Mouse (Mus musculus) liver (tissue): ENCODE results near the gene Apoc3.

Source experiments
- DNase-seq: peaks from one replicate; pipeline ENCODE4 v3.0.0-alpha.2; 2020; ENCODE audit warnings: mixed read lengths

The Apoc3 gene

DNA sequence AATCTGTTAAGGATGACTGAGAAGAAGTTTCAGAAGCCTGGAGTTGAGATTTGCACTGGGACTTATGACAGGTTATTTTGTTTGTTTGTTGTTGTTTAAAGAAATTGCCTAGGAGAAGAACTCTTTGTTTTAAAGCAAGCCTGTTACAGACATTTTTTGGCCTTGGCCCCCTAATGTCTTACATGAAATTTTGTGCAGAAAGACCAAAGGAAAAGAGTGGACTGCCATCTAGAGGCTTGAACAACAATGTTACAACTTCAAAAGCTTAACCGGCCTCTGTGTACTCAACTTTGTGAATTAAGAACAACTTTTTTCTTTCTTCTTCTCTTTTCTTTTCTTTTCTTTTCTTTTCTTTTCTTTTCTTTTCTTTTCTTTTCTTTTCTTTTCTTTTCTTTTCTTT is 43.8 kb downstream of the Apoc3 start:
- DNase-seq = no peak

- DNase-seq = no peak
Measured at GRCm38 (mm10) chr9:46191234-46191633, 44.2 kb downstream of the Apoc3 start.

DNA sequence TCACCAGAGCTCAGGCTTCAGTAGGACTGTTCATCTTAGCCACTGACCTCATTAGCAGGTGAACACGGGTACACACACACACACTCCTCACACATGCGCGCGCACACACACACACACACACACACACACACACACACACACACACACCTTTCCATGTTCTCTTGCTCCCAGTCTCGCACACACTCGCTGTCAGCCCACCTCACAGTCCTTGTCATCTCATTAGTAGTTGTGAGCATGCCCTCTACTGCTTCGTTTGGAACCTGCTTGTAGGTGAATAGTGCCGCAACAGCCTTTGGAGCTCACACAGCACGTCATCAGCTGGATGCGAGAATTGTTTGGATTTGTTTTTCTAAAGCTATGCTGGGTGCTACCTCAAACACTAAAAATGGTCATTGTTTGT is 46.1 kb downstream of the Apoc3 start:
- DNase-seq = no peak

DNA sequence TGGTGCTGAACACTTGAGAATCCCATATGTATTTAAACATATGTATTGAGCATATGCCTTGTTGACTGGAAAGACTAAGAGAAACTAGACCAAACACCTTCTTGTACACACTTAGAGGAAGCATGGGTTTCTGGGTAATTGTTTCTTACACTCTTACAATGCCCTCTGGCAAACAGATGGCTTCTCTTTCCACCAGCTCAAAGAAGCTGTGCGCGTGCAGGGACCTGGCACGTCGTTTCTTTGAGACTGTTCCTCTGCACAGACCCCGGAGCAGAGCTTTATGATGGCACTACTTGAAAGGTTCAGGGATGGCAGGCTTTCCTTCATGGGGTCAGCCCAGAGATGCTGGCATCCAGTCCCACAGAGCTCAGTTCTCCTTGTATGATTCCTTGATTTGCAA is 46.5 kb downstream of the Apoc3 start:
- DNase-seq = no peak

DNA sequence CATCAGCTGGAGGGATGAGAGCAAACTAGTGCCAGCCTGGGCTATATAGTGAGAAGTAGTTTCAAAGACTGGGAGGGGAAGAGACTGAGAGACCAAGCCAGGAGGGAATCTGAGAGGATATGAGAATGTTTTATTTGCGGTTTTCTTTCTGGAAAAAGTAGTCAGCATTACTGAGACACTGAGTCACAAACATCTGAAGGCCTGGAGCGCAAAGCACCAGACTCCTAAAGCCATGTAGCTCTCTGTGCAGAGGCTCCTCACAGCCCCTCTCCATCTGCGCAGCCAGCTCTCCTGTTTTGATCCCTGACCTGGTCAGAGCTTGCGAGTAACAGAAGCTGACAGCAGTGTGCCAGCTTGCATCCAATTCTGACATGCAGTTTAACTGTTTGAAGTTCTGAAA is 47.1 kb downstream of the Apoc3 start:
- DNase-seq = no peak

DNA sequence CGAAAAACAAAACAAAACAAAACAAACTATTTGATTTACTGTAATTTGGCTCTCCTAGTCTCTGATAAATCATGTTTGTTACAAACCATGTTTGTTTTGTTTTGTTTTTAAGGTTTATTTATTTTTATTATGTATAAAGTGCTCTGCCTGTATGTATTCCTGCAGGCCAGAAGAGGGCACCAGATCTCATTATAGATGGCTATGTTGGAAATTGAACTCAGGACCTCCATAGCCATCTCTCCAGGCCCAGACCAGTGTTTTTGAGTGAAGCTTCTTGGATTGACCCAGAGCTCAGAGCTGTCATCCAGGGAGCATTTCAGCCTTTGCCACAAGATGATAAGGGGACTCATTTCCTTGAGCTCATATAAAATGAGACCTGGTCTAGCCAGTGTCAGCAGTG is 49.0 kb downstream of the Apoc3 start:
- no peak for DNase-seq

DNA sequence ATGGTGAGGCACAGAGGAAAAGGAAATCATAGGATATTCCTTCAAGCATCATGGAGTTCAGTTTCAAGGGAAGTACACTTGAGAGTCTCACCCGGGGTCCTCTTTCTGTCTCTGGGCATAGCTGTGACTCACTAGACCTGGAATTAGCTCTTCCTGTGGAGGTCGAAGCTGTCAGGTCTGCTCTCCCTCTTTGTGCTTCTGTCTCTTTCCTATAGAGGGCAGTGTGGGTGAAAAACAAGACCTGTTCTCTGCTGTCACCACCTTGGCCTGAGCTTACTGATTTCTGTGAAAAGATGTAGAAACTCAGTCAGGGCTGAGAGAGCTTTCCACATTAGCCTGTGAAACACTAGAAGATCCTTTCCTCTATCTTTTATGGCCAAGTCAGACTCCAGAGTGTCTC is 50.2 kb downstream of the Apoc3 start:
- DNase-seq = no peak

- DNase-seq = no peak
Measured at GRCm38 (mm10) chr9:46184542-46184941, 50.9 kb downstream of the Apoc3 start.
